ENCODE assay signal across 29 mouse cellular contexts in the genomic region with DNA sequence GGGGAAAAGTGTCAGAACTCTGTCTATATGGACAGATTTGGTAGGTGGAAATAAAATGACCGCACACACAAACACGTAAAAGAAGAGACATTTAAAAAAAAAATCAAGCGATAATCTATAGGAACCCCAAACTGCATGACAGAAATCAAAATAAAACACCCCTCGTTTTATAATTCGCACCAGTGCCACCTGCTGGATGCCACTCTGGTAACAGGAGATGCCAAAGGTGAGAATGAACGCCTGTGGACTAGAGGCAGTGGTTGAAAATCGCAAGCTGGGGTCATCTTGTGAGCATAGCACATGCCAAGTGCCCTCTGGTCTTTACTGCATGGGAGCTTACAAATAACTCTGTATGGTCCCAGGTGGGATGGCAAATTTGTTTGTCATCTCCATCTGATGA.
DNase-seq lines count a peak whose midpoint lies in the region; ATAC-seq and TF ChIP-seq lines count a peak whose summit lies in the region.
"Had no signal": no experiment of that assay in that cellular context is flagged by ENCODE, and none has a peak within 500 bp of the region (broad histone marks: within the 10 kb centered on the region; RNA-seq: fewer than 3 reads in every experiment).

No protein-coding gene starts in this region.

- intact Hi-C loops in left cerebral cortex, adult 2 months (cut with DNase I): loop anchor here (10.0 kb wide), 2 partner anchors 77 to 487 kb away; no protein-coding TSS in a partner anchor
- intact Hi-C loops in left cerebral cortex, postnatal 25 days (cut with DNase I): no loop called here

- no peak for ATAC-seq in hindbrain, postnatal 0 days
- no peak for ATAC-seq in hindbrain, embryonic 12.5 days (ENCODE audit: low FRiP score)
- ATAC-seq: inflammation-experienced regulatory T-cells, adult 6 months had no signal

- no peak overlapping the region for H3K4me2 ChIP-seq in hindbrain, postnatal 0 days (ENCODE audit: low read depth, low read length)
- no peak overlapping the region for H3K4me2 ChIP-seq in hindbrain, embryonic 12.5 days (replicated peaks)
- H3K4me2 ChIP-seq: forebrain, embryonic 12.5 days; heart, embryonic 11.5 days; hindbrain, embryonic 14.5 days; limb, embryonic 15.5 days; liver, embryonic 13.5 days; midbrain, embryonic 12.5 days; stomach, embryonic 15.5 days had no signal

- H3K9ac ChIP-seq in hindbrain, postnatal 0 days (replicated peaks; ENCODE audit: low read length): no peak overlapping the region
- H3K9ac ChIP-seq in hindbrain, embryonic 12.5 days: no peak overlapping the region
- H3K9ac ChIP-seq: forebrain, embryonic 12.5 days; hindbrain, embryonic 14.5 days; limb, embryonic 15.5 days; liver, embryonic 13.5 days; midbrain, embryonic 12.5 days; stomach, embryonic 15.5 days had no signal

- TF ChIP-seq POLR2A in cerebellum, adult 2 months (IDR thresholded peaks at IDR 0.05; ENCODE audit: borderline replicate concordance, insufficient read depth, low read length): no peak

- DNase-seq in cerebellum, adult 2 months: no peak
- no peak for DNase-seq in cerebellum, postnatal 4 days (ENCODE audit: low spot score in 2 of 2)
- DNase-seq in hindbrain, postnatal 0 days (ENCODE audit: low spot score): no peak
- DNase-seq in left cerebral cortex, adult 2 months (ENCODE audit: extremely low spot score in 1 of 2, low spot score in 2 of 2): no peak
- no peak for DNase-seq in left cerebral cortex, postnatal 25 days (ENCODE audit: low spot score in 2 of 2)
- DNase-seq in A20 (ENCODE audit: low read depth, low spot score): peak; percentile 12
- DNase-seq in right cerebral cortex, adult 2 months (ENCODE audit: low spot score in 2 of 2): no peak
- DNase-seq: adrenal gland, adult 8-10 months; cerebellum, adult 9-11 months; gastrocnemius, postnatal 25 days; heart, adult 11 months; heart, postnatal 4 days; kidney, adult 11 months; kidney, postnatal 14 days; liver, embryonic 13.5 days; lung, adult 2 months; right cerebral cortex, postnatal 14 days; thymus, postnatal 25 days had no signal

- H3K4me1 ChIP-seq in cerebellum, adult 2 months (ENCODE audit: control insufficient read depth, insufficient read depth, low read length): 0 out of 2 replicates have a peak, but pooled peaks cover 11% of the 10 kb centered on the region
- H3K4me1 ChIP-seq in hindbrain, postnatal 0 days (ENCODE audit: insufficient read depth, low read length): no peaks in the 10 kb centered on the region
- no peaks in the 10 kb centered on the region for H3K4me1 ChIP-seq in hindbrain, embryonic 12.5 days
- H3K4me1 ChIP-seq: forebrain, embryonic 12.5 days; limb, embryonic 10.5 days; limb, embryonic 15.5 days; liver, embryonic 13.5 days; midbrain, embryonic 12.5 days; stomach, embryonic 15.5 days had no signal

- H3K9me3 ChIP-seq in hindbrain, postnatal 0 days (ENCODE audit: low read length): peaks cover 5% of the 10 kb centered on the region; the same call in 1 of the 2 replicates
- H3K9me3 ChIP-seq in hindbrain, embryonic 12.5 days (replicated peaks): no peaks in the 10 kb centered on the region
- H3K9me3 ChIP-seq: forebrain, embryonic 12.5 days; limb, embryonic 10.5 days; limb, embryonic 15.5 days; liver, embryonic 13.5 days; stomach, embryonic 15.5 days had no signal

- H3K4me3 ChIP-seq in cerebellum, adult 2 months (replicated peaks; ENCODE audit: insufficient read depth, low read depth, low read length): no peak overlapping the region
- no peak overlapping the region for H3K4me3 ChIP-seq in hindbrain, postnatal 0 days (ENCODE audit: low read length)
- H3K4me3 ChIP-seq in hindbrain, embryonic 12.5 days: no peak overlapping the region
- no peak overlapping the region for H3K4me3 ChIP-seq in left cerebral cortex, adult 2 months
- H3K4me3 ChIP-seq: erythroblast, embryonic 14.5 days; forebrain, embryonic 12.5 days; limb, embryonic 10.5 days; limb, embryonic 15.5 days; liver, embryonic 13.5 days; midbrain, embryonic 12.5 days; stomach, embryonic 15.5 days had no signal

- TF ChIP-seq CTCF in cerebellum, adult 2 months (IDR thresholded peaks at IDR 0.05; ENCODE audit: borderline replicate concordance, insufficient read depth, low read depth, low read length): peak; percentile 21; the same call in 1 of the 2 replicates
- peak; percentile 34 for TF ChIP-seq CTCF in hindbrain, postnatal 0 days (IDR thresholded peaks at IDR 0.05; ENCODE audit: low read depth)
- peak; percentile 24 for TF ChIP-seq CTCF in left cerebral cortex, adult 2 months (IDR thresholded peaks at IDR 0.05)

- 71% methylated on average over 7 of the region's 7 CpGs for WGBS in cerebellum, adult 2 months
- 83% methylated on average over 7 of the region's 7 CpGs for WGBS in hindbrain, postnatal 0 days
- whole genome bisulfite sequencing in hindbrain, embryonic 12.5 days: 75% methylated on average over 7 of the region's 7 CpGs

- no peaks in the 10 kb centered on the region for H3K36me3 ChIP-seq in hindbrain, postnatal 0 days (ENCODE audit: insufficient read depth, low read length)
- 0 out of 2 replicates have a peak, but pooled peaks cover 4% of the 10 kb centered on the region for H3K36me3 ChIP-seq in hindbrain, embryonic 12.5 days
- H3K36me3 ChIP-seq: forebrain, embryonic 12.5 days; G1E; limb, embryonic 10.5 days; limb, embryonic 15.5 days; liver, embryonic 13.5 days; midbrain, embryonic 12.5 days; stomach, embryonic 15.5 days had no signal

- no peaks in the 10 kb centered on the region for H3K27me3 ChIP-seq in cerebellum, adult 2 months (ENCODE audit: control insufficient read depth, insufficient read depth, low read length)
- no peaks in the 10 kb centered on the region for H3K27me3 ChIP-seq in hindbrain, postnatal 0 days (ENCODE audit: insufficient read depth, low read length)
- H3K27me3 ChIP-seq in hindbrain, embryonic 12.5 days: no peaks in the 10 kb centered on the region
- H3K27me3 ChIP-seq: forebrain, embryonic 12.5 days; limb, embryonic 15.5 days; liver, embryonic 13.5 days; midbrain, embryonic 12.5 days; stomach, embryonic 15.5 days had no signal

- H3K27ac ChIP-seq in cerebellum, adult 2 months (ENCODE audit: insufficient read depth, low read length): no peak overlapping the region
- no peak overlapping the region for H3K27ac ChIP-seq in hindbrain, postnatal 0 days
- no peak overlapping the region for H3K27ac ChIP-seq in hindbrain, embryonic 12.5 days
- no peak overlapping the region for H3K27ac ChIP-seq in left cerebral cortex, adult 2 months
- H3K27ac ChIP-seq: forebrain, embryonic 12.5 days; hindbrain, embryonic 14.5 days; limb, embryonic 10.5 days; limb, embryonic 15.5 days; liver, embryonic 13.5 days; midbrain, embryonic 12.5 days; stomach, embryonic 15.5 days had no signal
